Mouse (Mus musculus) E14TG2a.4 (cell line): Measurements from ENCODE around the gene Klhdc2.

Experiments
- CTCF ChIP-seq: conservative IDR thresholded peaks from 2 replicates; pipeline ENCODE4 v1.5.1; 2014; ENCODE audit warnings: low read length
- POU5F1 ChIP-seq: IDR thresholded peaks from 2 replicates; pipeline ENCODE4 v1.6.1; 2014; ENCODE audit warnings: low read length, borderline replicate concordance

DNA sequence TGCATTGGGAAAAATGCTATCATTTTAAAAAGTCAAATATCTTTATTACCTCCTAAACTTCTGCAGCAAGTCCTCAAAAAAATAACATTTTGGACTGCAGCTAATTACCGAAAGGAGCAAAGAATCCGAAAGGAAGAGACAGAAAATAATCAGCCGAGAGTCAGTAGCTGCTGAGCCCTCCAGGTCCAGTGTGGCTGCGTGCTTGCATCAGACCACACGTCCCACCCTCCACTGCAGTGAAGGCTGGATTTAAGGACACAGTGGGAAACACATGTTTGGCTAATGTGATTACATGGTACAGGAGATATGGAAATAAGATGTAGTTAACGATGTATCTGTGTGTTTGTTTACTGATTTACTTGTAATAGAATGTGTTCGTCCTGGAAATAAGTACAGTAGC lies 13.3 kb upstream of the Klhdc2 start:
- no peak for TF ChIP-seq CTCF
- TF ChIP-seq POU5F1, result no peak
